Comparison of ENCODE assay signal across 8 mouse cellular contexts in the genomic region with DNA sequence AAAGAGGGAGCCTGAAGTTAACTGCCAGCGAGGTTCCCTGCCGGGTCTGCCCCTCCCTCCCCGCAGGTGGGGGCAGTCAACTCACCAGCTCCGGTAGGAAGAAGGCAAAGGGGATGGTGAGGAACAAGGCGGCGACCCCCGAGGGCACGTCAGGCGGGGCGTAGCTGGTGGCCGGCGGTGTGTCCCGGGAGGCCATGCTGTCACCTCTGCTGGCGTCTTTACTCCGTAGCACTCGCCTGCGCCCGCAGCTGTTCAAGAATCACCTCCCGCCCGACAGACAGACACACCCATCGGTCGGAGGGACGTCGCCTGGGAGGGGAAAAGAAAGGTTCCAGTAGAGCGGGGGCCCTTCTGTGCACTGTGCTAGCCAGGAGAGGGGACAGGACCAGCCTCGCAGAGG. TPM values are rescaled to one million over a fixed set of nuclear protein-coding genes. Genes with fewer than 3 reads are reported as not detected.
A peak's percentile ranks its signal among the peaks of the same experiment; 100 is the strongest.
DNase-seq lines count a peak whose midpoint lies in the region; ATAC-seq and TF ChIP-seq lines count a peak whose summit lies in the region.

Gene Mall, minus strand, starts transcription at position 262 of the 400 bp plus-strand sequence.

- H3K4me3 ChIP-seq in thymus, adult 2 months (ENCODE audit: control insufficient read depth, insufficient read depth, low read length), result no peak within 1 kb of the TSS
- peak within 1 kb of the TSS; percentile 24 to 36 for H3K4me3 ChIP-seq in heart, embryonic 14.5 days (ENCODE audit: control insufficient read depth in 1 of 2, insufficient read depth in 1 of 2, low read depth in 1 of 2, low read length in 2 of 2)
- H3K4me3 ChIP-seq in limb, embryonic 14.5 days (replicated peaks; ENCODE audit: low read length), result peak within 1 kb of the TSS; percentile 21
- peak within 1 kb of the TSS; percentile 94 for H3K4me3 ChIP-seq in small intestine, adult 2 months (ENCODE audit: low read depth, low read length)

- H3K9me3 ChIP-seq in heart, embryonic 14.5 days (ENCODE audit: control insufficient read depth, low read length), result no peaks in the 10 kb centered on the region
- no peaks in the 10 kb centered on the region for H3K9me3 ChIP-seq in limb, embryonic 14.5 days (ENCODE audit: control insufficient read depth, low read length)

- DNase-seq in thymus, postnatal 4 days, result peak; percentile 20
- DNase-seq in thymus, adult 2 months, result no peak
- no peak for DNase-seq in limb, embryonic 14.5 days (ENCODE audit: low spot score)
- DNase-seq in spleen, postnatal 36 days (ENCODE audit: low spot score in 2 of 2), result no peak
- no peak for DNase-seq in spleen, postnatal 4 days (ENCODE audit: low spot score in 2 of 2)
- no peak for DNase-seq in left cerebral cortex, postnatal 36 days (ENCODE audit: low spot score in 2 of 2)

- TF ChIP-seq CTCF in thymus, adult 2 months (IDR thresholded peaks at IDR 0.05; ENCODE audit: borderline replicate concordance, control insufficient read depth, extremely low read depth, insufficient read depth, low read length, poor library complexity), result no peak
- TF ChIP-seq CTCF in small intestine, adult 2 months (IDR thresholded peaks at IDR 0.05; ENCODE audit: extremely low read depth, insufficient read length, insufficient replicate concordance, low read depth, low read length), result no peak

- H3K9ac ChIP-seq in heart, embryonic 14.5 days (ENCODE audit: low read length), result peak within 1 kb of the TSS; percentile 68
- H3K9ac ChIP-seq in limb, embryonic 14.5 days (ENCODE audit: low read depth, low read length, severe bottlenecking), result no peak within 1 kb of the TSS; the same call in 1 of the 2 replicates

- no peak for TF ChIP-seq POLR2A in thymus, adult 2 months (IDR thresholded peaks at IDR 0.05; ENCODE audit: control insufficient read depth, extremely low read depth, insufficient read depth, low read length, poor library complexity)
- TF ChIP-seq POLR2A in limb, embryonic 14.5 days (IDR thresholded peaks at IDR 0.05; ENCODE audit: borderline replicate concordance, extremely low read depth, insufficient read depth, insufficient read length), result no peak
- peak; percentile 51; the same call in 1 of the 2 replicates for TF ChIP-seq POLR2A in small intestine, adult 2 months (IDR thresholded peaks at IDR 0.05; ENCODE audit: low read depth, low read length)

- 2% methylated on average over 26 of the region's 26 CpGs for WGBS in thymus, adult 2 months
- 2% methylated on average over 26 of the region's 26 CpGs for WGBS in heart, embryonic 14.5 days
- 1% methylated on average over 26 of the region's 26 CpGs for WGBS in limb, embryonic 14.5 days
- 1% methylated on average over 26 of the region's 26 CpGs for WGBS in small intestine, adult 2 months

- peaks cover 3% of the 10 kb centered on the region; the same call in 1 of the 2 replicates for H3K4me1 ChIP-seq in thymus, adult 2 months (replicated peaks; ENCODE audit: control insufficient read depth, insufficient read depth, low read length)
- peaks cover 17 to 23% of the 10 kb centered on the region in 2 experiments; a peak in 3 of 4 replicates for H3K4me1 ChIP-seq in heart, embryonic 14.5 days (ENCODE audit: control insufficient read depth in 2 of 2, insufficient read depth in 2 of 2, low read length in 2 of 2)
- peaks cover 21% of the 10 kb centered on the region for H3K4me1 ChIP-seq in limb, embryonic 14.5 days (ENCODE audit: control insufficient read depth, insufficient read depth, low read length)
- H3K4me1 ChIP-seq in small intestine, adult 2 months (ENCODE audit: control insufficient read depth, insufficient read depth, insufficient read length, low read length), result peaks cover 17% of the 10 kb centered on the region; the same call in 1 of the 2 replicates

- H3K36me3 ChIP-seq in thymus, adult 2 months (ENCODE audit: control insufficient read depth, insufficient read depth, low read length), result no peaks in the 10 kb centered on the region
- no peaks in the 10 kb centered on the region for H3K36me3 ChIP-seq in heart, embryonic 14.5 days (ENCODE audit: control insufficient read depth, insufficient read depth, low read length)
- H3K36me3 ChIP-seq in limb, embryonic 14.5 days (ENCODE audit: control insufficient read depth, insufficient read depth, low read length), result no peaks in the 10 kb centered on the region
- H3K36me3 ChIP-seq in small intestine, adult 2 months (ENCODE audit: control insufficient read depth, insufficient read depth, low read length), result 0 out of 2 replicates have a peak, but pooled peaks cover under 1% of the 10 kb centered on the region

- intact Hi-C loops in left cerebral cortex, postnatal 36 days (cut with DNase I), result no loop called here

- H3K4me2 ChIP-seq in heart, embryonic 14.5 days (ENCODE audit: low read length), result peak within 1 kb of the TSS; percentile 63
- H3K4me2 ChIP-seq in limb, embryonic 14.5 days (replicated peaks; ENCODE audit: low read depth, low read length, severe bottlenecking), result peak within 1 kb of the TSS; percentile 51

- H3K27ac ChIP-seq in thymus, adult 2 months (ENCODE audit: control insufficient read depth, insufficient read depth, low read length), result no peak within 1 kb of the TSS
- H3K27ac ChIP-seq in heart, embryonic 14.5 days (replicated peaks in 1 of 2; ENCODE audit: control insufficient read depth in 1 of 2, insufficient read depth in 1 of 2, low read depth in 2 of 2, low read length in 2 of 2), result 0 out of 4 replicates have a peak within 1 kb of the TSS, but pooled peaks of 1 of the 2 experiments have one; percentile 53
- H3K27ac ChIP-seq in limb, embryonic 14.5 days (replicated peaks; ENCODE audit: low read depth, low read length), result peak within 1 kb of the TSS; percentile 2; the same call in 1 of the 2 replicates
- H3K27ac ChIP-seq in small intestine, adult 2 months (ENCODE audit: insufficient read depth, low read depth, low read length), result peak within 1 kb of the TSS; percentile 100

- ATAC-seq in heart, embryonic 14.5 days (ENCODE audit: insufficient number of reproducible peaks, insufficient read depth, low FRiP score, low read depth), result no peak
- peak; percentile 15; the same call in 1 of the 2 replicates for ATAC-seq in limb, embryonic 14.5 days (ENCODE audit: low FRiP score, low read depth)

- peaks cover 8% of the 10 kb centered on the region; the same call in 1 of the 2 replicates for H3K27me3 ChIP-seq in thymus, adult 2 months (ENCODE audit: control insufficient read depth, insufficient read depth, low read length)
- H3K27me3 ChIP-seq in heart, embryonic 14.5 days (ENCODE audit: control insufficient read depth, insufficient read depth, low read length), result peaks cover 3% of the 10 kb centered on the region; the same call in 1 of the 2 replicates
- H3K27me3 ChIP-seq in limb, embryonic 14.5 days (ENCODE audit: control insufficient read depth, insufficient read depth, low read length), result no peaks in the 10 kb centered on the region; the same call in 1 of the 2 replicates
- H3K27me3 ChIP-seq in small intestine, adult 2 months (ENCODE audit: control insufficient read depth, insufficient read depth, low read length), result no peaks in the 10 kb centered on the region

RNA-seq across cellular contexts. Expression of gene Mall, which starts in this region (rescaled TPM):
- 7.4 and 8.1 TPM in 2 replicates for polyA plus RNA-seq in thymus, adult 2 months (2012; rRNA removed)
- 7.2 and 8.3 TPM in 2 replicates for polyA plus RNA-seq in heart, embryonic 14.5 days (2014; fragmentation: Nextera tagmentation; extraction: Ambion mirVana)
- 16.5 and 16.8 TPM in 2 replicates for polyA plus RNA-seq in limb, embryonic 14.5 days (2012; rRNA removed)
- 26.4 and 30.4 TPM in 2 replicates for polyA plus RNA-seq in limb, embryonic 14.5 days (2014; fragmentation: Nextera tagmentation; extraction: Ambion mirVana)
- 231 and 503 TPM in 2 replicates for polyA plus RNA-seq in small intestine, adult 2 months (2012; rRNA removed)
- total RNA-seq in left cerebral cortex, postnatal 36 days (2021), result under 1 TPM; 0.66 to 0.67 TPM
